Mouse (Mus musculus) gastrocnemius, postnatal 14 days (tissue): Measurements from ENCODE around the gene Lcorl. TPM values are rescaled to one million over a fixed set of nuclear protein-coding genes. Genes with fewer than 3 reads are reported as not detected.
"Not testable (repeated sequence)": the region's sequence is repeated elsewhere in the genome, so short reads cannot be mapped to it uniquely, and the experiment has no call there.

Source experiments
- DNase-seq: peaks from one replicate; pipeline ENCODE4 v3.0.0; 2021; ENCODE audit warnings: mixed read lengths
- intact Hi-C: fragments of 180-260 bp; cut with DNase I; formaldehyde crosslinking; loops from one replicate; pipeline ENCODE4 v1.15.1; 2025; ENCODE audit warnings: low total_unique reads
- total RNA-seq, 2 experiments: library from RNA; stranded (reverse); gene quantifications; 2 replicates each; pipeline ENCODE4 v1.2.3; 2021

The Lcorl gene
- total RNA-seq, 2 experiments from 2014 or later, result 8.1 to 10.3 TPM

DNA sequence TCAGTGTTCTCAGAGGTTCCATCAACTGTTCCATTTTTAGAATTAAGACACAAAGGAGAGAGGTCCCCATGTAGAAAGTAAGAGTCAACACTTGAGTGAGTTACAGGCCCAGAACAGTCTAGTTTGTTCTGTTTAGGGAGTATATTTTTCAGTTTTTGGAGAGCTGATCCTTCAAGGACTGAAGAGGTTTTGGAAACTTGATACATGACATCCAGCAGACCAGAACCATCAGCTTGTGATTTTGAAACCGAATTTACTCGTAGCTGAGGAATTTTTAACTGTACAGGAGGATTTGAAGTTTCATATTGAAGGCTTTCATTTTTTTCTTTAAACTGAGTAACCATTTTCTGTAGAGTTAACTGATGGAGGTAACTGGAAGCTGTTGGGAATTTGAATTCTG, 123.7 kb downstream of the Lcorl start:
- DNase-seq, result no peak
- intact Hi-C loops, result no loop called here

DNA sequence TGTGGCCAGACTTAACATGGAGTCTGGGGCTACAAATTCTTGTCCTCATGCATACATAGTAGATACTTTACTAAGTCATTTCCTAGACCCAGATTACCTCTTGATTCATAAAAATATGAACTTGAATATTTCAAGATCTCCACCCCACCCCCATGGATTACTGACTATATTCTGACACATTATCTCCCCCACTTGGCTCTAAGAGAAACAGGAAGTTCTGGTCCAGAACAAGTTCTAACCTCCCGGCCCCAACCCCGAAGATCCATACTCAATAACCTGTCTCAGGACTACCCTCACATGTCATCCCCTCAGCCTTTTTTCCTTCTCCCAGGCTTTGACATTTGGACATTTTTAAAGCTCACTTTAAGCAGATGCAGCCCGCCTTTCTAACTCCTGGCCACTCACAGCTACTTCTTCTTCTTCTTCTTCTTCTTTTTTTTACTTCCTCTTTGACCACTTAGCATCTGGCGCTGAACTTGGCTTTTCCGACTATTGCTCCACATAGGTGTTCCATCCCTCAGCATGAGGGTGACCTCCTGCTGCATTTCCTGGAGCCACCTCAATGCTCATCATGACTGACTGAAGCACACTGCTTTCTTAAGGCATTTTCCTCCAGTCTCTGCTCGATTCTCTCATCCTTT, 138.4 kb downstream of the Lcorl start:
- intact Hi-C loops, result no loop called here
- no peak for DNase-seq

DNA sequence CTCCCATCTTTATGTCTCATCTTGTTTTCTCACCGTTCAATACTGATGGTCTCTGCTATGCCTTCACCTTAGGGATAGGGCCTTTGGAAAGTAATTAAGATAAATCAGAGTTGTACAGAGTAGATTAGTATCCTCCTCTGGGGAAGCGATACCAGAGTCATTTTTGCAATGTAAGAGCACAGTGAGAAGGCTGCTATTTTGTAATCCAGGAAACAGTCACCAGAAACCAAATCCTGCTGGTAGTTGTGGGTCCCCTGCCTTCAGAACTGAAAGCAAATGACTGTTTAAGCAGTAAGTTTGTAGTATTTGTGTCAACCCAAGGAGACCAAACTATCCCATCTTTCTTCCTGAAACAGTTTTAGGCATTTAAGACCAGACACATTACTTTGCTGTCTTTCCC, 147.8 kb downstream of the Lcorl start:
- intact Hi-C loops, result no loop called here

DNA sequence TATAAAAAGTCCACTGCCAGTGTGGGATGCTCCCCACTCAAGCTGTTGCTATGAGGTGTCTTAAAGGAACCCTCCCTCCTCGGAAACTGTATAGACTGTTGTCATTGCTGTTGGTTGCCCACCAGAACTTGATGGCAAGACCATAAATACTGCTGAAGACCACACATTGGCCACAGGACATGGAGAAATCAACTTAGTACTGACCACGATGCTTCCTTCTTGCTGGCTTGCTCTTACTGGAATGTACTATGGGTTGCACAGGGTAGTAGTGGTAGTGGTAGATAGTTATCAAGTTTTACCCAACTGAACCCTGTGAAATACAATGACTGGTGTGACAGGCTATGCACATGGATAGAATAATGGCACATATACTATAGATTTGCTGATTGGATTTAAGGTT, 150.6 kb downstream of the Lcorl start:
- no peak for DNase-seq
- intact Hi-C loops, result no loop called here

More for the DNA sequence above, 147.8 kb downstream of the Lcorl start:
- no peak for DNase-seq

DNA sequence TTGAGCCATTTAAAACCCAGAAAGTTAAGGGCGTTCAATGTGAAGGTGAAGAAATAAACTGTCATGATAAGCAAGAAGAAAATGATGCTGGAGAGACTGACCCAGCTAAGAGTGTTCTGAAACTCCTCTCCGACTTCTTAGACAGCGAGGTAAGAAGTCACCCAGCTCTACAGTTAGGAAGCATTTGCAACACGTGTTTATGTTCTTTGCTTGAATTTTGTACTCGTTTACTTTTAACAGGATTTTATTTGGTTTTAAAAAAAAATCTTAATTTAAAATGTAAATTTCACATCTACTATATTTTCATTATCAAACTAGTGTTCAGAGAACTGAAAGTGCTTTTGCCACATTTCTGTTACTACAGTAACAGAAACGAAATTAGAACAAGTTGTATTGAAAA, 165.7 kb downstream of the Lcorl start:
- DNase-seq, result no peak
- intact Hi-C loops, result no loop called here

DNA sequence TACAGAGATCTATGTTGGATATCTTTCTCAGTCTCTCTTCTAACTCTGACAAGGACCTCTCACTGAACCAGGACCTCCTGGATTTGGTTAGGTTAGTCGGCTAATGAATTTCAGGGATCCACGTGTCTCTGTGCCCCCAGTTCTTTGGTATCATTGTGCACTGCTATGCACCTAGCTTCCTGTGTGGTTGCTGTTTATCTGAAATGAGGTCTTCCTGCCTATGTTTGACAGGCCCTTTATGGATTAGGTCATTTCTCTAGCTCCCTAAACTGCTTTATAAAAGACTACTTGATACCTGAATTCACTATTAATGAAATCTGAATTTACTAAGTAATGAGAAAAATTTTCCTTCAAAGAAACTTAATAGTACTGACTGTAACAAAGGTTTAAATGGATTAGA, 166.6 kb downstream of the Lcorl start:
- no peak for DNase-seq
- intact Hi-C loops, result no loop called here

DNA sequence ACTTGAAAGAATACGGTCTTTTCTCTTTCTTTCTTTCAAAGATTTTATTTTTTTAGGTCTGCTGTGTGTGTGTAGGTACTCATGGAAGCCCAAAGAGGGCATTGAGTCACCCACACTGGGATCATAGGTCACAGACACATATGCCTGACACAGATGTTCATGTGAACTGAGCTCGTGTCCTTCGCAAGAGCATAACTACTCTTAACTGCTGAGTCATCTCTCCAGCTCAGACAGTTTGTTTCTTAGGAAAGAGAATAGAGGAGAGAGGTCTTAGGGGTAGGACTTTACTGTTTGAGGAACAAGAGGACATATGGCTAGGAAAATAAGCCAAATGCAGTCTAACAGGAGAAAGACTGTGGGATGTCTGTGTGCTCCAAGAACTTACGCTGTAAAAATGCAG, 168.3 kb downstream of the Lcorl start:
- intact Hi-C loops, result no loop called here

DNA sequence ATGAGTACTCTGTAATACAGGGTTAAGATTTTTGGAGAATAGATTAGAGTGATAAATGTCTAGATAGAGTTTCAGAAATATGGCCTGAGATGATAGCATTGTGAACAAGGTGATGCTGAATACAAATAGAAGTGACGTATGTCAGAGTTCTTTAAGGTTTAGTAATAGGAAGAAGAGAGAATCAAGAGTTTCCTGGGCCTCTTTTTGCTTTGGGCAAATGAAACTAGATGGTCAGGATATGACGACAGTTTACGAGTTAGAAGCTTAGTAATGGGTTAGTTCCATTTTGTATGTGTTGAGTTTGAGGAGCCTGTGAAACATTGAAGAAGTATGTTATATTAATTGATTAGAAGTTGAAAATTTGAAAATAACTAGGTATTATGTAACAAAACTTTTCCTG, 171.2 kb downstream of the Lcorl start:
- intact Hi-C loops, result no loop called here
- DNase-seq, result no peak

More for the DNA sequence above, 168.3 kb downstream of the Lcorl start:
- no peak for DNase-seq

DNA sequence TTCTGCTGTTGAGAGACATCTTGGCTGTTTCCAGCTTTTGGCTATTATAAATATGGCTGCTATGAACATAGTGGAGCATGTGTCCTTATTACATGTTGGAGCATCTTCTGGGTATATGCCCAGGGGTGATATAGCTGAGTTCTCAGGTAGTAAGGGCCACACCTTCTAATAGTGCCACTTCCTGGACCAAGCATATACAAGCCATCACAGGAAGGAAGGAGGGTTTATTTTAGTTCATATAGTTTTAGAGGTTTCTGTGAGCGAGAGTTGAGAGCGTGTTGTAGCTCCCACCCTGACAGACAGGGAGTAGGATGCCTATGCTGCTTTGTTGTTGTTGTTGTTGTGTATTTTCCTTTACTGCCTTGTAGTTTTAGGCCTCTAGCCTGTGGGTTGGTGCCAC, 172.2 kb downstream of the Lcorl start:
- no peak for DNase-seq
- intact Hi-C loops, result no loop called here

DNA sequence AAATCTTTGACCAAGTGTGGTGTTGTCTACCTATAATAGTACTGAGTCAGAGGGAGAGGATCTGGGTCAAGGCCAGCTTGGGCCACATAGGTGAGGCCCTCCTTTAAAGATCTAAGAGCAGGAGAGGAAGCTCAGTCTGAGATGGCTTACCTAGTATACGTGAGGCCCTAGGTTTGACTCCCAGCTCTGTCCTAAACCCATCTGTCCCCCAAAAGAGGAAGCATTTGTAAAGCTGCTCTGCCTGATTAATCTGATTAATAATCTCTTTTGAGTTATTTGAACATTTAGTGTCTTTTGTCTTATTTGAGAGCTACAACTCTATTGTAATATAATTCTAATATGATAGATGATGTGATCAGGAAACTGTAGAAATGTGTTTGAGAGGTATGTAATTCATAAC, 174.0 kb downstream of the Lcorl start:
- no peak for DNase-seq
- intact Hi-C loops, result no loop called here

DNA sequence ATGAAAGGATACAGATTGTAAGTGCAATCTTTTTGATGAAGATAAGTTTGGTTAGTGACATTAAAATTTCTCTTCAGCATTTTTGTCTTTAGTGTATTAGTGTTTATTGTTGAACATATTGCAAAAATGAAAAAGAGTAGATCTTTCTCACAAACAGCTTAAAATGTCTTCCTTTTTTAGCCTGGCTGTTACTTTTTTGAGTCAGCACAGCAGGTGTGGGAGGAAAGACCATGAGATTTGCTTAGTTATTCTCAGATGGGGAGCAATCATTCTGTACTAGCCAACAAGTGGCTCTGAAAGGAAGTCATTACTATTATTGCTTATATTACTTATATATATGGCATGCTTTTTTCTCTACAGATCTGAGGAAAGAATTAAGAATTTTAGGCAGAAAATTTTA, 177.5 kb downstream of the Lcorl start:
- no peak for DNase-seq
- intact Hi-C loops, result no loop called here

DNA sequence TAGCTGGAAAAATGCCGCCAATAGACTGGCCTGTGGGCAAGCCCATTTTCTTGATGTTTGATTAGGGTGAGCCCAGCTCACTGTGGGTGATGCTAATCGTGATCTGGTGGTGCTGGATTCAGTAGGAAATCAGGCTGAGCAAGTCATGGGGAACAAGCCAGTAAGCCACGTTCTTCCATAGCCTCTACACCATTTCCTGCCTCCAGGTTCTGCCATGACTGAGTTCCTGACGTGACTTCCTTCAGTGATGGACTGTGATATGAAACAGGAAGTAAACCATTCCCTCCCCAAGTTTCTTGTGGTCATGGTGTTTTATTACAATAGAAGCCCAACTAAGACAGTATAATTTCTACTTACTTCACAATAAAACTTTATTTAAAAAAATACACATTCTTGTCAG, 179.8 kb downstream of the Lcorl start:
- no peak for DNase-seq
- intact Hi-C loops, result no loop called here

DNA sequence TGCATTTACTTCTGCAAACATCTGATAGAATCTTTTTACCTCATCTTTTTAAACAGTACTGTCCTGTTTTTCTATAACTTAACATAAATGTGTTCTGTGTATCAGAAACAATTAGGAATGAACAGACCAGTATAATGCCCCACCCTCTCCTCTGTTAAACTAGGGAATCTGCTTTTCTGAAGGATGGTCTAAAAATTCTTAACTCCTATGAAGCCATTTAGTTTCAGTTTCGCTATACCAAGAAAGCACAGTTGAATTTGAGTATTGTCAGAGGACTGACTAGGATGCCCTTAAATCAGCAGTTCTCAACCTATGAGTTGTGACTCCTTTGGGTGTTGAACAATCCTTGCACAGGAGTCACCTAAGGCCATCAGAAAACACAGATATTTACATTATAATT, 182.4 kb downstream of the Lcorl start:
- no peak for DNase-seq
- intact Hi-C loops, result no loop called here

DNA sequence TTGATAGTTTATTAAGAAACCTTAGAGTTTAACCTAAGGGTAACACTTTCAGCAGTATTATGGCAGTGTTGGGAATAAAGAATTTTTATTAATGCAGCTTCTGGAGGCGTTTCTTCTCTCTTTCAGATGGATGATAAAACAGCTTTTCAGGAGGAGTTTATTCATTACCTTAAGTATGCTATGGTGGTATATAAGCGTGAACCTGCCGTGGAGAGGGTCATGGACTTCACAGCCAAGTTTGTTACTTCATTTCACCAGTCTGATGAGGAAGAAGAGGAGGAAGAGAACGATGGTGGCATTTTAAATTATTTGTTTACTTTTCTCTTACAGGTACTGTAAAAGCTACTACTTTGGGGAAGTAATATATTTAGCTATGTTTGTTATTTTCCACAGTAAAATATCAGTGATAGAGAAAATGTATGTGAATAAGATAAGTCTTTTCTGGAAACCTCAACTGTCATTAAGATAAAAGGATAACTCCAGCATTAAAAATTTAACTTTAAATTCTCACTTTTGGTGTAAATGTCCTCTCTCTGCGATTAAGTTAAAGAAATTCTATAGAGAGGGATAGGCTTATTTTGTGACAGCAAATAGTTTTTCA, 186.4 kb downstream of the Lcorl start:
- DNase-seq, result no peak
- intact Hi-C loops, result no loop called here

DNA sequence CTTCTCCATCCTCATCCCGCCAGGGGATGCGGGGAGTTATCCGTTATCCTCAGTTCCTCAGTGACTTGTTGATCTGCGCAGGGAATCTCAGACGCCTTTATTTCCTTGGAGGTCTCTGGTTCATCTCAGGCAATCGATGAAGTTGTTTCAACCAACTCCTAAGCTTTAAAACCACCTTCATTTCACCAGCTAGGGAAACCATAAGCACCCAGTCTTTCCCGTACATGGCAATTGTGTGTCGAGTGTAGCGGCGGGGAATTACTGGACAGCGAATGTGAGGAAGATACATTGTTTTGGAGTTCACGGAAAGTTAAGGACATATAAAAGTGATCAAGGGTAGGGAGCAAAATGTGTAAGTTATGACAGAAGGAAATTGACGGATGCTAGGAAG, 187.1 kb downstream of the Lcorl start:
- DNase-seq, result no peak
- intact Hi-C loops, result no loop called here

DNA sequence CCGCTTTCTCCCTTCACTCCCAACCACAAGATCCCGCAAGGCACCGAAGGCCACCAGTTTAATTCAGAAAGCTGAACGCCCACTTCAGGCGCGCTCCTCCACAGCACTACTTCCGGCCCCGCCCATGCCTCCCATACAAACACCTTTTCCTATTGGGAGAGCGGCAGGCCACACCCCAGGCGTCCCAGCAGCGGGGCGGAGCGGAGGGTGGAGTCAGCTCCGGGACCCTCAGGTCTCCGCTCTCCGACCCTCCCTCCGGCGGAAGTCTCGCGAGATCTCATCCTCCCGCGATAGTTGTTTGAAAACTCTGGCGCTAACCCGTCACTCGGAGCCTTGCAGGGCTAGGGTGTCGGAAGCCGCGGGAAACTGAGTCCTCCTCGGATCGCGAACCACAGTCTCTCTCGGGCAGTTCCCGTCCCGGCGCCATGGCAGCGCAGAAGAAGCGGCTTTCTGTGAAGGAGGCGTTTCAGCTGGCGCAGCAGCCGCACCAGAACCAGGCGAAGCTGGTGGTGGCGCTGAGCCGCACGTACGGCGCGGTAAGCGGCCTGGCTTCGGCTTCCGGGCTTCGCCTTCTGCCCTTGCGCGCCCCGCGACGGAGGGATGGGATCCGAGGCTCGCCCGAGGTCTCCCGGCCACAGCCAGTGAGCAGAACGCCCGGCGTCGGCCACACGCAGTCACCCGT, 187.7 kb downstream of the Lcorl start, which contains the start of gene Ncapg:
TSS of gene Ncapg (plus strand) at position 322 of the 682 bp plus-strand sequence.
- intact Hi-C loops, result loop anchor here (5.0 kb wide), 2 partner anchors 137 to 197 kb away; no protein-coding TSS in a partner anchor
- DNase-seq, result peak; percentile 99

DNA sequence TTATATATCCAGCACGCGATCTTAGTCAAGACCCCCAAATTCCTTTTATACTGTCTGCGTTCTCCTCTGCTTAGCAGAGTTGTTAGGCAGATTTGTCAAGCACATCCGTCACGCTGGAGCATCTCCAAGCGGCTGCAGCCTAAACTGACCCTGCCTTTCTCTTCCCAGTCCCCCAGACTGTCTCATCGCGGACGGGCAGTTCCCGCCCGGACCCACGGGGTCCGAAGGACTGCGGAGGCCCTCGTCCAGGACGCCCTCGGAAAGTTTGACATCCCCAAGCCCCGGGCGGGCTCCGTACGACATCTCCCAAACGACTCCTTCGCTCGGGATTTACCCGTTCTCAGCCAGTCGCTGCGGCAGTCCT, 188.2 kb downstream of the Lcorl start:
- intact Hi-C loops, result loop anchor here (5.0 kb wide), 2 partner anchors 137 to 197 kb away; no protein-coding TSS in a partner anchor
- peak; percentile 25 for DNase-seq

DNA sequence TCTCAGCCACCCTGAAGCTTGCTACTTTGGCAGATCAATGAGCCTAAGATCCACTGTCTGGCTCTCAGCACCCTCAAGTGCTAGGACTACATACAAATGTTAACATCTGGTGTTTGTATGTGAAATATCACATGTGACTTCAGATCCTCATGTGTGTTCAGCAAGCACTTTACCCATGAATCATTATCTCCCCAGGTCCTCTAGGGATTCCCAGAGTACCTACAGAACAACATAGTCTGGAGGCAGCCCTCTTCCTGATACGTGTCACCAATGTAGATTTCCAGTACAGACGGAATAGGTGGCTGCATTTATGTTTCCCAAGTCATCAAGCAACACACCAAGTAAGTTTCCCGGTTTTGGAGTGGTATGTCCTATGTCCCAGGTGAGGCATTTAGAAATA, 188.6 kb downstream of the Lcorl start:
- intact Hi-C loops, result loop anchor here (5.0 kb wide), 2 partner anchors 137 to 197 kb away; no protein-coding TSS in a partner anchor
- DNase-seq, result no peak

DNA sequence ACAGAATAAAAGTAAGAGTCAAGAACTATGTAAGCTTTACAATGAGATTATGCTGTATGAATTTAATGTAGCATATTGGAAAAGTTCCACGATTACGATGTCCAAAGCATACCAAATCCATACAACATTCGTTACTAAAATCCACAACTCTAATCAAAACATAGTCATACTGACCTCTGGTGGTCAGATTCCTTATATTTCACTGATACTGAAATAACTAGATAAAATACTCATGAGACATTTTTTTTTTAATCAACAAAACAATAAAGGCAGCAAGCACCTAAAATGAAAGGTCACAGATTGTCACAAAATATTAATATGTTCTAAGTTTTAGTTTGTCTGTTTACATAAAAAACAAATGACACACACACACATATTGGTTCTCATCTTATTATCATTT, 189.1 kb downstream of the Lcorl start:
- intact Hi-C loops, result loop anchor here (5.0 kb wide), 2 partner anchors 136 to 196 kb away; no protein-coding TSS in a partner anchor
- DNase-seq, result no peak

DNA sequence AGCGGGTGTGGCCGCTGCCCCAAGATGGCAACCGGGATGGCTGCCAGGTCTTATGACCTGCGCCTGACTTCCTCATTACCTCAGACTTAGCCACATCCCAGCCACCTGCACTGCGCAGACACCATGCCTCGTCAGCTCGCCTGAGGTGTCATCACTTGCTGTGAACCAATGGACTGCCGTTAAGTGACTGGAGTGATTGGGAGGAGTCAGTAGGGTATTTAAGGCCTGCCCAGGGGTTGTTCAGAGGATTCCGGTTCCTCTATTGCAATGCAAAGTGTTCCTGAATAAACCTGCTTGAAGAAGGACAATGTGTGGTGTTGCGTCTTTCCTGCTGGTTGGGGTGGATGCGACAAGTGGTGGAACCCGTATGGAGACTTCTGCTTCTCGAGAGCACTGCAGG, 199.0 kb downstream of the Lcorl start:
- intact Hi-C loops, DNase-seq: not testable (repeated sequence)
